Mouse (Mus musculus) cerebellum, postnatal 14 days (tissue): Measurements from ENCODE around the gene Fez1.

Source experiments
- DNase-seq, 2 experiments: peaks; one replicate each; pipeline ENCODE4 v3.0.0; 2021; ENCODE audit warnings: mixed read lengths in 2 of 2

Gene Fez1

GRCm38 (mm10) chr9:36898560-36898959 is 76.9 kb downstream of the Fez1 start:
- no peak for DNase-seq

GRCm38 (mm10) chr9:36900464-36900863 is 78.8 kb downstream of the Fez1 start:
- DNase-seq, result no peak

- no peak for DNase-seq
Measured at GRCm38 (mm10) chr9:36905452-36905851, 83.8 kb downstream of the Fez1 start.

GRCm38 (mm10) chr9:36916362-36916761 is 94.7 kb downstream of the Fez1 start:
- DNase-seq, result peak; percentile 93

GRCm38 (mm10) chr9:36916915-36917314 is 95.3 kb downstream of the Fez1 start:
- no peak for DNase-seq

- peak; percentile 43 to 51 for DNase-seq
Measured at GRCm38 (mm10) chr9:36918582-36918981, 96.9 kb downstream of the Fez1 start.

- peak in 1 of 2 experiments; percentile 44 for DNase-seq
Measured at GRCm38 (mm10) chr9:36919472-36919871, 97.8 kb downstream of the Fez1 start.

GRCm38 (mm10) chr9:36921718-36922415 is 100.2 kb downstream of the Fez1 start:
- DNase-seq, result no peak

GRCm38 (mm10) chr9:36923753-36924152 is 102.1 kb downstream of the Fez1 start:
- DNase-seq, result no peak
